Mouse (Mus musculus) erythroblast, embryonic 14.5 days (primary cell): Measurements from ENCODE around the gene Camkk2. TPM values are rescaled to one million over a fixed set of nuclear protein-coding genes. Genes with fewer than 3 reads are reported as not detected.

Experiments
- H3K27me3 ChIP-seq: 2 replicates; pipeline ENCODE4 v1.6.1; 2012; ENCODE audit warnings: inconsistent platforms; ENCODE audit not compliant: control insufficient read depth
- H3K36me3 ChIP-seq: 2 replicates; pipeline ENCODE4 v1.6.1; 2012; ENCODE audit warnings: mild to moderate bottlenecking, inconsistent platforms; ENCODE audit not compliant: control insufficient read depth
- H3K4me1 ChIP-seq: 2 replicates; pipeline ENCODE4 v1.6.1; 2012; ENCODE audit warnings: inconsistent platforms; ENCODE audit not compliant: control insufficient read depth
- H3K4me3 ChIP-seq: replicated peaks from 2 replicates; pipeline ENCODE3; 2012; ENCODE audit warnings: moderate library complexity, mild to moderate bottlenecking, inconsistent platforms
- H3K9me3 ChIP-seq: 2 replicates; pipeline ENCODE4 v1.6.1; 2012; ENCODE audit warnings: low read length, inconsistent platforms, mixed read lengths; ENCODE audit not compliant: control insufficient read depth
- GATA1 ChIP-seq: IDR thresholded peaks from 2 replicates; pipeline ENCODE4 v1.6.1; 2012; ENCODE audit warnings: low read length, inconsistent platforms, mixed read lengths
- TAL1 ChIP-seq: IDR thresholded peaks from 3 replicates; pipeline ENCODE4 v1.6.1; 2012; ENCODE audit warnings: low read length, inconsistent platforms, mixed read lengths
- polyA plus RNA-seq: library from polyadenylated mRNA; stranded (reverse); fragments of >175 nt; gene quantifications from 2 replicates; pipeline ENCODE4 v1.2.3, GENCODE M21; 2012

Camkk2 gene
- polyA plus RNA-seq, 1 experiment, result 2.1 TPM

DNA sequence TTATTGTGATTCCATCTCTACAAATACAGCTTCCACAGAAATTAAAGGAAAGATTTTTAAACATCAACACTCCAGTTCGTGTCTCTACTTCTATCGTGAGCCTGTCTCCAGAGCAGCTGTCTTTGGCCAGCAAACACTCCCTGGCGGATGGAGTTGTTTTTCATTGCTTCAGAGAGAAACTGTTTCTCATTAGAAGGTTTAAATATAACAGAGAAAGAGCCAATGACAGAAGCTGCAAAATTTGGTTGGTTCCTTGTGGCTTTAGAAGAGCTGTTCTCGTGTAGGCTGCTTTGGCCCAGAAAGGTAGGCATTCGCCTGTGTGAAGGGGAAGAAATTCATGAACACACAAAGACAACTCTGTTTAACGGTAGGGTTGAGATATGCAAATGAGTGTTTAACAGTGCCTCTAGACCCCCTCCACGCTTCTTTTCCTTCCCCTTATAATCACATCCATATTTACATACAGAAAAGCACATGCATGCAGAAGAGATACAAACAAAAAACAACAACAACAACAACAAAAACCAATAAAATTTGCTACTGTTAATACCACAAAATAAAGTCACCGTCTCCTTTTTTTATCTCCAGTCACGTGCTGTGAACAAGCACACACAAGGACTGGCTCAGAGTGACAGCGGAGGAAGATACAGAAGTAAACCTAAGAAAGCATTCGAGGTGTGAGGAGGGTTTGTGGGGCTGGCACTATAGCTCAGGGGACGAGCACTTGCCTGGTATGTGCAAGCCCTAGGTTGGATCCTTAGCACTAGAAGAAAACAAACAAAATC, 7.0 kb upstream of the Camkk2 start:
- Histone ChIP-seq H3K9me3 (no peaks in the 10 kb centered on the region), H3K36me3 (peaks cover 70% of the 10 kb centered on the region), H3K4me1 (peaks cover 2% of the 10 kb centered on the region; the same call in 1 of the 2 replicates), H3K27me3 (no peaks in the 10 kb centered on the region), H3K4me3 (no peak overlapping the region)
- no peak for TF ChIP-seq GATA1
- TF ChIP-seq TAL1, result no peak

DNA sequence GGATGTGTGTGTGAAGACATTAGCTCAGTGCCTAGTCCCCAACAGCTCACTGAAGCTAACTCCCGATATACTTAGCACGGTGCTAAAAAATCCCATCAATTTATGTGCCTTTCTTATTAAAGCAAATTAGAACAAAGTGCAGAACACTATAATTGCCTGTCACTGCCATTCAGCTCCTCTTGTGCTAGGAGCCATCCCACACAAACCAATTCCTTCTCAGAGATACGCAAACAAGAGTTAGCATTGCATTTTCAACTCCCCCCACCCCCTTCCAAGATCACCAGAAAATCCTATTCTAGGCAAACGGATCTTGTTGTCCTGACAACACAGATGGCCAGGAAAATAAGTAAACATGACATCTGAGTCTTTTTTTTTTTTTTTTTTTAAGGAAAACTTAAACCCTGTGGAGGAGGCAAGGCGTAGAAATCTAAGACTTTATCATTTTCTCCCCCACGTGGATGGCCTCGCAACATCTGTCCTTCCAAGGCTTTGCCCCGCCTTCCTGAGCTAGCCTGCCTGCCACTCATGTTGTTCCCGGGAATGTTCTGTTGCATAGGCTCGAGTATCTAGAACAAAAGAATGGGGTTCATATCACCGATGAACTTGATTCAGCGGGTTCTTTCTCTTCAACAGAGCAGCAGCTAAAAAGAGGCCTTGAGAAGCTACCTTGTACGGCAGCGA, 4.7 kb upstream of the Camkk2 start:
- H3K4me1 ChIP-seq, result peaks cover 17% of the 10 kb centered on the region
- H3K9me3 ChIP-seq, result no peaks in the 10 kb centered on the region
- H3K27me3 ChIP-seq, result peaks cover 3% of the 10 kb centered on the region
- H3K36me3 ChIP-seq, result peaks cover 46% of the 10 kb centered on the region
- TF ChIP-seq TAL1 (no peak), GATA1 (no peak)
- H3K4me3 ChIP-seq, result no peak overlapping the region

DNA sequence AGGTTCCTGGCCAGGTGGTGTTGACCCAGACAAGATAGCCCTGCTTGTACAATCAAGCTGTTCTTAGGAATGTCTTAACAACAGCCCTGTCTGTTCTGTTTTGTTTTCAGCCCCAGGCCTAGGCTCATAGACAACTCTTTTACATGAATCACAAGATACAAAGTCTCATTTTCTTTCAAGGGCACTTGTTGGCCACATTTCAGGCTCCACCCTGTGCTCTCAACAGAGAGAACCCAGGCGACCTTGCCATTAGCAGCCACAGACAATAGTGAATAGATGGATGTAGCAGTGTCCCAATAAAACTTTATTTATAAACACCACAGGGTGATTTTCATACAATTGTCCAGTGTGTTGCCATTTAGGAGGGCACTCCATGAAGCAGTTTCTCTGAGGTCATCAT, 2.9 kb upstream of the Camkk2 start:
- H3K36me3 ChIP-seq, result peaks cover 28% of the 10 kb centered on the region
- H3K27me3 ChIP-seq, result peaks cover 12% of the 10 kb centered on the region
- peaks cover 33% of the 10 kb centered on the region for H3K4me1 ChIP-seq
- no peaks in the 10 kb centered on the region for H3K9me3 ChIP-seq
- TF ChIP-seq TAL1, result no peak
- no peak for TF ChIP-seq GATA1
- H3K4me3 ChIP-seq, result no peak overlapping the region

DNA sequence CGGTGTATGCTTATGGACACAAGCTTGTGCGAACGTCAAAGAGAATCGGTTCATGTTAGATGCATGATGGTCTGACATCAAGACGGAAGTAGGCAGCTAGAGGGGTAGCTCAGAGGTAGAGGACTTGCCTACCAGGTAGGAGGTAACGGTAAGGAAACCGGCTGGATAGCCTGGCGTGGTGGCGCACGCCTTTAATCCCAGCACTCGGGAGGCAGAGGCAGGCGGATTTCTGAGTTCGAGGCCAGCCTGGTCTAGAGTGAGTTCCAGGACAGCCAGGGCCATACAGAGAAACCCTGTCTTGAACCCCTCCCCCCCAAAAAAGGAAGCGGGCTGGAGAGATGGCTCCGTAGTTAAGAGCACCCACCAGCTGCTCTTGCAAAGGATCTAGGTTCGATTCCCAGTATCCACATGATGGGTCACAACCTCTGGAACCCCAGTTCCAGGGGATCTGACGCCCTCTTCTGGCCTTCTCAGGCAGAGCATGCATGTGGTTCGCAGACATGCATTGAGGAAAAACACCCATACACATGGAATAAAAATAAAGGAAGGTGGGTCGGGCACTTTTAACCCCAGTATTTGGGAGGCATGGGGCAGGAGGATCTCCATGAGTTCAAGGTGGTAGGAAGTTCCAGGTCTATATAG, 1.7 kb upstream of the Camkk2 start:
- TF ChIP-seq TAL1, result no peak
- no peak for TF ChIP-seq GATA1
- Histone ChIP-seq H3K4me3 (no peak overlapping the region), H3K9me3 (peaks cover 2% of the 10 kb centered on the region; the same call in 1 of the 2 replicates), H3K4me1 (peaks cover 38% of the 10 kb centered on the region), H3K27me3 (peaks cover 12% of the 10 kb centered on the region), H3K36me3 (peaks cover 20% of the 10 kb centered on the region)

DNA sequence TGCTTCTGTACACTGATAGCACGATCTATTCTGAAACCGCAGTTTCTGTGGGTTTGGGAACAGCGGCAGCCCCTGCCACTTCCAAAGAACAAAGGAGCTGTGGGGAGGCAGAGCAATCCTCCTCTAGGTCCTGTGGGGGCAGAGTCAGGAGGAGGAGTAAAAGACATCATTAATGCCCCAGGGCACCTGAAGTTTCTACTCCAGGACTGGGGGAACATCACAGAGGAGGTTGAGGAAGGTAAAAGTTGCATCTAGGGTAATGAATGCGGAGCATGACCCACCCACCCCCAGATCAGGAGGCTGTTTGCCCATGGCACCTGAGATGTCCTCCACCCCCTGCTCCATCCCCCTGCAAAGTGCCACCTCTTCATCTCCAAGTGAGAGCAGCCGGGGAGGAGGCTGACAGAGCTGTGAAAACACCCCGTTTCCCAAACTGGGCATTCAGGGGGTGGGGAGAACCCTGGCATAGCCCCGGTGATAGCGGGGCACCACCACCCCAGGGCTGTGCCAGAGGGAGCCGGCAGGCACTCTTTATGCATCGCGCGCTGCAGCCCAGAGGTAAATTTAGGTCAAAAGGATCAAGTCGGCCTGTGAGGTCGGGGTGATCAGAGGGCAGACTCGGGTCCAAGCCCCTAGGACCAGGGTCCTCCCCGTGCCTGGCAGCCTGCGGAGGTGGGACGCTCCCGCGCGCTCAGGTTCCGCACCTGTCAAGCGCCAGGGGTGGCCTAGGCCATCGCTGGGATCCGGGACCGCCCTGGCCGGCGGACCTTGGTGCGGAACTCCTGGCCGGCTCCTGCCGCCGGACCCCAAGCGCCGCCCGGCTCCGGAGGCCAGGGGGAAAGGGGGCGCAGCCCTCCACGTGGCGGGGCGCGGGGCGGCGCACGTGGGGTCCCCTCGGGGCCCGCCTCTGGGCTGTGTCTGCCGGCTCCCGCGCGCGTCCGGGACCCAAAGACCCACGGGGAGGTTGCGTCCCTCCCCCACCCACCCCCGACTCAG, 680 bp downstream of the Camkk2 start:
- H3K9me3 ChIP-seq, result peaks cover 2% of the 10 kb centered on the region; the same call in 1 of the 2 replicates
- peaks cover 61% of the 10 kb centered on the region for H3K4me1 ChIP-seq
- TF ChIP-seq TAL1, result no peak
- TF ChIP-seq GATA1, result no peak
- H3K4me3 ChIP-seq, result peak overlapping the region; percentile 69
- peaks cover 3% of the 10 kb centered on the region for H3K36me3 ChIP-seq
- H3K27me3 ChIP-seq, result peaks cover 12% of the 10 kb centered on the region

DNA sequence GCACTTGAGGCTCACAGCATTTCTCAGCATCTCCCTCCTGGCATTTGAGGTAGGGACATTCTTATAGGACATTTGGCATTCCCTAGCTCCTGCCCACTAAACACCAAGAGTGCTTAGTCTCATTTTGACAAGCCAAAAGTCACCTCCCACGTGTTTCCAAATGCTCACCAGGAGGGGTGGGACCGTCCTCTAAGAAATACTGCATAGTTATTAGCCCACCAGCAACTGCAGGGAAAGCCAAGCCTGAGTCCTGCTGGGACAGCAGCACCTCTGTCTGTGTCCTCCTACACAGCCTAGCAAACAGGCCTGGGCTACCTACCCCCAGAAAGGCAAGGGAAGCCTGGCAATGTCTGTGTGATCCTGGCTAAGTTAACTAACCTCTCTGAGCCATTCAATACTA, 1.9 kb downstream of the Camkk2 start:
- peaks cover 12% of the 10 kb centered on the region for H3K27me3 ChIP-seq
- H3K36me3 ChIP-seq, result peaks cover 11% of the 10 kb centered on the region
- no peak for TF ChIP-seq TAL1
- no peak for TF ChIP-seq GATA1
- H3K4me1 ChIP-seq, result peaks cover 64% of the 10 kb centered on the region
- H3K9me3 ChIP-seq, result peaks cover 2% of the 10 kb centered on the region; the same call in 1 of the 2 replicates
- no peak overlapping the region for H3K4me3 ChIP-seq

DNA sequence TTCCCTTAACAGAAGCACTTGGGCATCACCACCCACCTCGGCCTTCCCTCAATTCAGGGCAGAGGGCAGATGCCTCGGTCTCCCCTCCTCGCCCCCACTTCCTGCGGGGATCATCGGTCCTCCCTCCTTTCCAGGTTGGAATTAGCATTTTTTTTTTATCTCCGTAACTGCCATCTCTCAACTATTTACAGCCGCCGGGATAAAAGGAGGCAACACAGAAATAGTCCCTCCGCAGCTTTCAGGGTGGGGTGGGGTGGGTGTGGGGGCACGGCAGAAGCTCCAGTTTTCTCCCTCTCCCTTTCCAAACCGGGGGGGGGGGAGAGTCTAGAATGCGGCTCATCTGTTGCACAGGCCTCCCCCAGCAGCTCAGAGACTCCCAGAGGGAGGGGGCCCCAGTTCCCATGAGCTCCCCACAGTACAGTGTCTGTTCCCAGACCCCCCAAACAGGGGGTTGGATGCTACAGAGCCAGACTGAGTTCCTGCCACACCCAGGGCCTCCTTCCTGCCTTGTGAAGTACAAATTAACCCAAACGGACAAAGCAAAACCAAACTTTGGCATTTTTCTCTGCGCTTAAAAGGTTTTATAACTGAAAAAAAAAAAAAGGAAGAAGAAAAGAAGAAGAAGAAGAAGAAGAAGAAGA, 3.4 kb downstream of the Camkk2 start:
- Histone ChIP-seq H3K36me3 (peaks cover 13% of the 10 kb centered on the region), H3K4me3 (peak overlapping the region; percentile 61), H3K4me1 (peaks cover 73% of the 10 kb centered on the region), H3K9me3 (peaks cover 2% of the 10 kb centered on the region; the same call in 1 of the 2 replicates), H3K27me3 (peaks cover 12% of the 10 kb centered on the region)
- no peak for TF ChIP-seq GATA1
- no peak for TF ChIP-seq TAL1
